Mouse (Mus musculus): ENCODE results near the gene Pcp2.
A peak's percentile ranks its signal among the peaks of the same experiment; 100 is the strongest.

Pcp2 gene

GRCm38 (mm10) chr8:3625445-3625844 lies at the start of gene Pcp2:
Gene Pcp2, minus strand, starts transcription at chr8:3625545.
- DNase-seq, result no peak

GRCm38 (mm10) chr8:3674671-3675070 lies 49.3 kb upstream of the Pcp2 start:
- no peak for DNase-seq

- peak; percentile 89 for DNase-seq
Observed at GRCm38 (mm10) chr8:3671980-3672491, 46.7 kb upstream of the Pcp2 start, which contains the start of gene Fcor. Gene Fcor, minus strand, starts transcription at chr8:3672362.

- DNase-seq, result no peak
Observed at GRCm38 (mm10) chr8:3670388-3670787, 45.0 kb upstream of the Pcp2 start.

- DNase-seq, result no peak
Observed at GRCm38 (mm10) chr8:3665507-3665906, 40.2 kb upstream of the Pcp2 start, which contains the start of gene Mcemp1. Gene Mcemp1, plus strand, starts transcription at chr8:3665754.

- no peak for DNase-seq
Observed at GRCm38 (mm10) chr8:3664405-3664804, 39.1 kb upstream of the Pcp2 start.

GRCm38 (mm10) chr8:3660889-3661288 lies 35.5 kb upstream of the Pcp2 start:
- DNase-seq, result no peak

GRCm38 (mm10) chr8:3656725-3657381 lies 31.5 kb upstream of the Pcp2 start:
- peak; percentile 30 for DNase-seq

- no peak for DNase-seq
Observed at GRCm38 (mm10) chr8:3655526-3655925, 30.2 kb upstream of the Pcp2 start, which contains the start of gene Retn. Gene Retn, plus strand, starts transcription at chr8:3655770.

GRCm38 (mm10) chr8:3654726-3655508 lies 29.6 kb upstream of the Pcp2 start:
- DNase-seq, result no peak

GRCm38 (mm10) chr8:3652845-3653244 lies 27.5 kb upstream of the Pcp2 start:
- DNase-seq, result no peak

GRCm38 (mm10) chr8:3648990-3649389 lies 23.6 kb upstream of the Pcp2 start:
- no peak for DNase-seq

- DNase-seq, result no peak
Observed at GRCm38 (mm10) chr8:3648268-3648667, 22.9 kb upstream of the Pcp2 start.

GRCm38 (mm10) chr8:3647561-3647960 lies 22.2 kb upstream of the Pcp2 start:
- DNase-seq, result no peak

GRCm38 (mm10) chr8:3646824-3647531 lies 21.6 kb upstream of the Pcp2 start:
- no peak for DNase-seq

- peak; percentile 67 for DNase-seq
Observed at GRCm38 (mm10) chr8:3645804-3646203, 20.5 kb upstream of the Pcp2 start.

GRCm38 (mm10) chr8:3631478-3631875 lies 6.1 kb upstream of the Pcp2 start:
- peak; percentile 56 for DNase-seq

- DNase-seq, result peak; percentile 89
Observed at GRCm38 (mm10) chr8:3630647-3631477, 5.5 kb upstream of the Pcp2 start, which contains the start of gene Stxbp2. Gene Stxbp2, plus strand, starts transcription at chr8:3630955.

GRCm38 (mm10) chr8:3628014-3628413 lies 2.7 kb upstream of the Pcp2 start:
- peak; percentile 52 for DNase-seq

GRCm38 (mm10) chr8:3626971-3627370 lies 1.6 kb upstream of the Pcp2 start:
- DNase-seq, result no peak

GRCm38 (mm10) chr8:3622119-3622518 lies 3.2 kb downstream of the Pcp2 start:
- DNase-seq, result no peak

Data from kidney, postnatal 10 days (tissue).